Comparison of ENCODE assay signal across 9 mouse cellular contexts in genomic region chr4:33923151-33923760, GRCm38 (mm10). TPM values are rescaled to one million over a fixed set of nuclear protein-coding genes. Genes with fewer than 3 reads are reported as not detected.
DNase-seq lines count a peak whose midpoint lies in the region; ATAC-seq and TF ChIP-seq lines count a peak whose summit lies in the region.
"Had no signal": no experiment of that assay in that cellular context is flagged by ENCODE, and none has a peak within 500 bp of the region (broad histone marks: within the 10 kb centered on the region; RNA-seq: fewer than 3 reads in every experiment).

No protein-coding gene starts in this region.

- H3K27ac ChIP-seq in heart, postnatal 0 days (ENCODE audit: low read depth), result no peak overlapping the region
- no peak overlapping the region for H3K27ac ChIP-seq in heart, adult 2 months
- peak overlapping the region; percentile 93 for H3K27ac ChIP-seq in embryonic facial prominence, embryonic 10.5 days (replicated peaks)
- H3K27ac ChIP-seq in intestine, embryonic 14.5 days (ENCODE audit: low read depth), result no peak overlapping the region
- H3K27ac ChIP-seq in neural tube, embryonic 11.5 days (ENCODE audit: low read depth, low read length), result peak overlapping the region; percentile 92; the same call in 1 of the 2 replicates

- TF ChIP-seq EP300 in heart, postnatal 0 days (IDR thresholded peaks at IDR 0.05; ENCODE audit: low read depth), result no peak
- TF ChIP-seq EP300 in heart, adult 2 months (IDR thresholded peaks at IDR 0.05; ENCODE audit: insufficient read depth, low read depth, low read length), result no peak

- no peak overlapping the region for H3K9ac ChIP-seq in heart, postnatal 0 days (replicated peaks; ENCODE audit: low read depth, low read length)
- no peak overlapping the region for H3K9ac ChIP-seq in heart, adult 2 months (ENCODE audit: low read depth, low read length)
- peak overlapping the region; percentile 67; the same call in 1 of the 2 replicates for H3K9ac ChIP-seq in intestine, embryonic 14.5 days (ENCODE audit: low read length)
- peak overlapping the region; percentile 84 for H3K9ac ChIP-seq in neural tube, embryonic 11.5 days (ENCODE audit: low read length)

- no peak for TF ChIP-seq CTCF in heart, postnatal 0 days (IDR thresholded peaks at IDR 0.05; ENCODE audit: low read depth)
- no peak for TF ChIP-seq CTCF in heart, adult 2 months (IDR thresholded peaks at IDR 0.05)

- intact Hi-C loops in heart, adult 2 months (cut with DNase I), result no loop called here

- TF ChIP-seq POLR2A in heart, adult 2 months (IDR thresholded peaks at IDR 0.05; ENCODE audit: insufficient read depth, low read depth, low read length), result no peak

- no peaks in the 10 kb centered on the region for H3K79me2 ChIP-seq in heart, adult 2 months (replicated peaks; ENCODE audit: control insufficient read depth, insufficient read depth, low read length)

- no peaks in the 10 kb centered on the region for H3K36me3 ChIP-seq in heart, postnatal 0 days (replicated peaks; ENCODE audit: control insufficient read depth, insufficient read depth, low read length)
- H3K36me3 ChIP-seq in heart, adult 2 months (ENCODE audit: control insufficient read depth, insufficient read depth, low read length), result no peaks in the 10 kb centered on the region
- H3K36me3 ChIP-seq in embryonic facial prominence, embryonic 10.5 days (replicated peaks), result no peaks in the 10 kb centered on the region
- no peaks in the 10 kb centered on the region for H3K36me3 ChIP-seq in intestine, embryonic 14.5 days (ENCODE audit: control insufficient read depth, insufficient read depth, low read length)
- H3K36me3 ChIP-seq in neural tube, embryonic 11.5 days (ENCODE audit: control insufficient read depth, insufficient read depth, low read length), result no peaks in the 10 kb centered on the region

- DNase-seq in heart, postnatal 0 days (ENCODE audit: low spot score), result no peak
- no peak for DNase-seq in heart, adult 2 months
- DNase-seq in MN1 (ENCODE audit: low spot score), result peak; percentile 56
- DNase-seq in embryonic facial prominence, embryonic 10.5 days (ENCODE audit: low spot score), result no peak
- peak; percentile 77 for DNase-seq in intestine, embryonic 14.5 days (ENCODE audit: low spot score)
- no peak for DNase-seq in neural tube, embryonic 11.5 days (ENCODE audit: low spot score)
- DNase-seq in spleen, postnatal 14 days (ENCODE audit: low spot score in 2 of 2), result no peak
- DNase-seq in lung, postnatal 4 days, result no peak

- H3K9me3 ChIP-seq in heart, postnatal 0 days (replicated peaks; ENCODE audit: control insufficient read depth, low read length), result no peaks in the 10 kb centered on the region
- no peaks in the 10 kb centered on the region for H3K9me3 ChIP-seq in embryonic facial prominence, embryonic 10.5 days
- H3K9me3 ChIP-seq in intestine, embryonic 14.5 days (ENCODE audit: control insufficient read depth, low read length), result no peaks in the 10 kb centered on the region
- no peaks in the 10 kb centered on the region for H3K9me3 ChIP-seq in neural tube, embryonic 11.5 days (ENCODE audit: control insufficient read depth, low read length)

- peak overlapping the region; percentile 85 for H3K4me2 ChIP-seq in heart, postnatal 0 days (ENCODE audit: low read depth, low read length)
- H3K4me2 ChIP-seq in intestine, embryonic 14.5 days (ENCODE audit: low read length), result peak overlapping the region; percentile 94
- H3K4me2 ChIP-seq in neural tube, embryonic 11.5 days (ENCODE audit: low read depth), result peak overlapping the region; percentile 87

- peak overlapping the region; percentile 55 for H3K4me3 ChIP-seq in heart, postnatal 0 days (ENCODE audit: low read depth, low read length)
- no peak overlapping the region; the same call in 1 of the 2 replicates for H3K4me3 ChIP-seq in heart, adult 2 months
- H3K4me3 ChIP-seq in embryonic facial prominence, embryonic 10.5 days, result peak overlapping the region; percentile 75
- H3K4me3 ChIP-seq in intestine, embryonic 14.5 days (ENCODE audit: low read depth, low read length), result peak overlapping the region; percentile 60
- H3K4me3 ChIP-seq in neural tube, embryonic 11.5 days (ENCODE audit: low read depth, low read length), result peak overlapping the region; percentile 57

- H3K4me1 ChIP-seq in heart, postnatal 0 days (ENCODE audit: control insufficient read depth, insufficient read depth), result no peaks in the 10 kb centered on the region
- no peaks in the 10 kb centered on the region for H3K4me1 ChIP-seq in heart, adult 2 months (ENCODE audit: control insufficient read depth, insufficient read depth, low read length)
- peaks cover 27% of the 10 kb centered on the region for H3K4me1 ChIP-seq in embryonic facial prominence, embryonic 10.5 days
- H3K4me1 ChIP-seq in intestine, embryonic 14.5 days (replicated peaks; ENCODE audit: control insufficient read depth, insufficient read depth, low read length), result peaks cover 4% of the 10 kb centered on the region; the same call in 1 of the 2 replicates
- 0 out of 2 replicates have a peak, but pooled peaks cover 3% of the 10 kb centered on the region for H3K4me1 ChIP-seq in neural tube, embryonic 11.5 days (ENCODE audit: control insufficient read depth, insufficient read depth, low read length)

- 7% methylated on average over 19 of the region's 19 CpGs for WGBS in heart, postnatal 0 days
- 11% methylated on average over 19 of the region's 19 CpGs for WGBS in heart, adult 2 months
- 2% methylated on average over 19 of the region's 19 CpGs for WGBS in embryonic facial prominence, embryonic 10.5 days
- 6% methylated on average over 19 of the region's 19 CpGs for WGBS in intestine, embryonic 14.5 days
- WGBS in neural tube, embryonic 11.5 days, result 1% methylated on average over 19 of the region's 19 CpGs

- H3K27me3 ChIP-seq in heart, postnatal 0 days (ENCODE audit: control insufficient read depth, insufficient read depth, low read length), result peaks cover 69% of the 10 kb centered on the region
- peaks cover 19% of the 10 kb centered on the region for H3K27me3 ChIP-seq in heart, adult 2 months (ENCODE audit: control insufficient read depth, insufficient read depth, low read length)
- peaks cover 71% of the 10 kb centered on the region for H3K27me3 ChIP-seq in embryonic facial prominence, embryonic 10.5 days (replicated peaks; ENCODE audit: low read depth, poor library complexity, severe bottlenecking)
- peaks cover 18% of the 10 kb centered on the region for H3K27me3 ChIP-seq in intestine, embryonic 14.5 days (replicated peaks; ENCODE audit: control insufficient read depth, insufficient read depth, low read length)
- H3K27me3 ChIP-seq in neural tube, embryonic 11.5 days (ENCODE audit: control insufficient read depth, insufficient read depth, low read length), result peaks cover 20% of the 10 kb centered on the region

- no peak for ATAC-seq in heart, postnatal 0 days (ENCODE audit: insufficient read depth, low read depth)
- ATAC-seq in intestine, embryonic 14.5 days (replicated peaks; ENCODE audit: low FRiP score, low TSS enrichment, low read depth), result no peak
- no peak; the same call in 1 of the 2 replicates for ATAC-seq in neural tube, embryonic 11.5 days (ENCODE audit: insufficient read depth, low FRiP score, low TSS enrichment)
- ATAC-seq: Patski had no signal

RNA-seq across cellular contexts. Expression of gene Cnr1, which starts 1.1 kb away (rescaled TPM):
- 0.39 TPM in 1 of 2 replicates, not detected in the other for total RNA-seq in heart, postnatal 0 days (2014; rRNA removed; ENCODE audit: low replicate concordance)
- polyA plus RNA-seq in heart, postnatal 0 days (2015; fragmentation: Nextera tagmentation; extraction: Ambion mirVana), result 0.05 TPM in 1 of 2 replicates, not detected in the other
- total RNA-seq in heart, adult 2 months (2021), result under 1 TPM; 0.05 to 0.09 TPM
- polyA plus RNA-seq in heart, adult 2 months (2012; rRNA removed), result 0.12 TPM in 2 replicates
- 2.9 and 3.8 TPM in 2 replicates for polyA plus RNA-seq in embryonic facial prominence, embryonic 10.5 days (2016; fragmentation: Nextera tagmentation; extraction: Ambion mirVana)
- 7.8 and 9.8 TPM in 2 replicates for polyA plus RNA-seq in intestine, embryonic 14.5 days (2014; fragmentation: Nextera tagmentation; extraction: Ambion mirVana)
- polyA plus RNA-seq in neural tube, embryonic 11.5 days (2014; fragmentation: Nextera tagmentation; extraction: Ambion mirVana), result 20.4 and 22.7 TPM in 2 replicates
- polyA plus RNA-seq: Patski had no signal

Comparison
In these comparisons a context has a peak if more than half of its experiments do, and no peak if none do; other contexts are left out.
1. DNase-seq: peak in MN1 (single experiment) and intestine, embryonic 14.5 days (single experiment); none in heart, postnatal 0 days (single experiment), heart, adult 2 months (0 of 2), embryonic facial prominence, embryonic 10.5 days (single experiment), neural tube, embryonic 11.5 days (single experiment), spleen, postnatal 14 days (0 of 2) and lung, postnatal 4 days (0 of 2).
2. H3K27ac ChIP-seq: peak in embryonic facial prominence, embryonic 10.5 days (single experiment) and neural tube, embryonic 11.5 days (single experiment); none in heart, postnatal 0 days (single experiment), heart, adult 2 months (single experiment) and intestine, embryonic 14.5 days (single experiment).
3. H3K9ac ChIP-seq: peak in intestine, embryonic 14.5 days (single experiment) and neural tube, embryonic 11.5 days (single experiment); none in heart, postnatal 0 days (single experiment) and heart, adult 2 months (single experiment).
4. Peak in every context shown above with its lines, with median percentiles within 50 percentile points of each other: H3K4me2 ChIP-seq.